Mouse (Mus musculus): Measurements from ENCODE around the gene Sox6.

The Sox6 gene

DNA sequence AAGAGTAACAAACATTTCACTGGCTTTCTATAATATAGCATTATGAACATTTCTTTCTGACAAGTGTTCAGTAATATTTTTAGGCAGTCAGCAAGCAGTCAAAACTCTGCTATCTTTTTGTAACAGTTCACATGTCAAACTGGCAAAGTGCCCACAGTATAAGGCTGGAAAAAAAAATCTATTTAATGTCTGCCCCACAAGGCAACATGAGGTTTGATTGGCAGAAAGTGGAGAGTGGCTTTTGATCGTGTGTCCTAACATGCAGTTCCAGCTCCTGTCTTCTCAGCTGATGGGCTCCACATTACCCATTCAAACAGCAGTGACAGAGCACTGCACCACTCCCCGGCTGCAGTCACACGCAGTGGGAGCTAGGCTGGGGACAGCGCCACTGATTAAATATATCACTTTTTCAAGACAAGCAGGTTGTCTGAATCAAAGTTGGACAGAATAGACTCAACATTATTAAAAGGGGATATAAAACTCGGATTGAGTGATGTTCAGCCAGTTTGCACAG is 286.4 kb downstream of the Sox6 start:
- DNase-seq (ENCODE audit: low spot score in 2 of 2): no peak

DNA sequence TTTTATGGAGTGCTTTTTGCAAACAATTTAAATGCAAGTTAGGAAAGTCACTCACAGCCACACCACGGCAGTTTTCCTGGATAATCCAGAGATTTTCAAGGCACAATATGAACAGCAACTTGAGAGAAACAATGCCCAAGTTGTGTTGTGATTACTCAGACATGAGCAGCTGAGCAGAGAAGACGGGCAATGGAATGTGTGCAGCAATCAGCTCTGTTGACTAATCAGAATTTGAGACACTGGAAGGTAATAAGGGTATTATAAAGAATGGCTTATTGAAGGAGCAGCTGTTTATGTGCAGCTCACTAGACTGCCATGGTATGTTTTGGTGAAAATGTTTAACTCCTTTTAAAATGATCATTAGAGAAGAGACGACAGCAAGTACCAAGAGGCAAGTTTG is 287.5 kb downstream of the Sox6 start:
- no peak for DNase-seq (ENCODE audit: low spot score in 2 of 2)

DNA sequence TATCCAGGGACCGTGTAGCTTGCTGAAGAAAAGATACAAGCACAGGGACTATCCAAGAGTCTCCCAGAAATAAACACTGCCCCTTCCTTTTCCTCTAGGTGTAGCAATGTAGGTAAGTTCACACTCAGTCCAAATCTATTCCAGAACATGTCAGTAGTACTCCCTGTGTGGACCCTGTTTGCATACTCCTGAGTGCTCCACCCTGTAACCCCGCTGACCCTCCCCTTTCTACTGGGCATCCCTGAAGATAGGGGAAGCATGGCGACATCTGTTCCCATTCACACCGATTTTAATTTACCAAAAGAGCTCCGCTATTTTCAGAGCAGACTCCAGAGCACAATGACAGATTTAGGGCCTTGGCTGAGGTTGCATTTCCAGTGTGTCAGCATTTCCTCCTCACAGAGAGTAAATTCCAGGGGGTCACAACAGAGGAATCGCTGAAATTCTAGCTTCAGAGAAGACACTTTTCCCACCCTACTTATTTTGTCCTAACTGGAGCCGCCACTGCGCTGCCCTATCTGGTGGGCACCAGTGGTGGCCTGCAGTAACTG is 288.2 kb downstream of the Sox6 start:
- DNase-seq (ENCODE audit: low spot score in 2 of 2): no peak

DNA sequence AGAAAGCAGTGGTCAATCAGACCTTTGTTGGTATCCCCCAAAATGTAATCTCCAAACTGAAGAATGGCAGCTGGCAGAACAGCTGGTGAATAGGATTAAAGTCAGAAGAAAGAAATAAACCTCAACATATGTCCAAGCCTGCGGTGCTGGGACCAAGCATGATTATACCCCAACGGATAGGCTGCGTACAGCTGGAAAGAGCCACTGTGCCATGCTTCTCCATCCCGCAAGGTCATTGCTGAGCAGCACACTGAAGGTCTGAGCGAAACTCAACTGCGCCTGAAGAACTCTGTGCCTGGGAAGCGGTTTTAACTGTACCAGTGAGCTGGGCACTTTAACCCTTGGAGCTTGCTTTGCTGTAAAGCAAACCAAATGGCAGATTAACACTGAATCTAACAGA is 291.1 kb downstream of the Sox6 start:
- DNase-seq (ENCODE audit: low spot score in 2 of 2): no peak

DNA sequence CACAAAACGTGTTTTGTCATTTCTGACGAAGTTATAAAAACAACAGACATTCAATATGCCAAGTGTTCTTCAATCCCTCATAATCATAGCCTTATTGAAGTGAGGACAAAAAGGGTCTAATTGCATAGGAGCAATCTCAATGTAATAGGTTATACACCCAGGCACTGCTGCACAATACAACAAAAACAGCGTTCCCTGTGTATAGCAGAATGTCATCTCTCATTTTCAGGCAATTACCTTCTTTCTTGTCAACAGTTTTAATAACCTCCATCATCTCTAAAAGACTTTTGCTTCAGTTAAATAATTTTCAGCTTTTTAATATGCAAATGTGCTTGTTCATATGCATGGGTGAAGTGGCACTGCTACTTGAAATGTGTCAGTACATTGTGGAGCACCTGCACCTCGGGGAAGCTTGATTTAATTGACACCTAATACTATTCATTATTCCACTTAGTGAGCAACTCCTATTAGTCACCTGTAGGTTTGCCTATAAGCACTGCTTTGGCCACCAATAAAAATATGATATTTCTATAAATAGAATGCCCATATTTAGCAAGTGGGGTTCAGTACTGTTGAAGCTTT is 292.8 kb downstream of the Sox6 start:
- DNase-seq (ENCODE audit: low spot score in 2 of 2): no peak

DNA sequence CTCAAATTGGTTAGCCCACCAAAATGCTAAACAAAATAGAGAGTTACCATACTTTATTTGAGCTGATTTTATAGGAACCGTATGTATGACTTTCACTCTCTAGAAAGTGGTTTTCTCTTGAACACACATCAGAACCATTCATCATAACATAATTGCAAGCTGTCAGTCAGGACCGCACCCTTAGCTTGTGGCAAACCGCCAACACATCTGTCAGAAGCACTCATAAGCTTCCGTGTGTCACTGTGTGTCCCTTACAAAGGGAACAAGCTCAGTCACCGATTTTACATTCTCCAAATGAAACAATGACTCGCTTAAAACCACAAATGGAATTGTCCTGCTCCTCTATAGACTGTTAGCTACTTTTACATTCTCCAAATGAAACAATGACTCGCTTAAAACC is 304.5 kb downstream of the Sox6 start:
- no peak for DNase-seq (ENCODE audit: low spot score in 2 of 2)

DNA sequence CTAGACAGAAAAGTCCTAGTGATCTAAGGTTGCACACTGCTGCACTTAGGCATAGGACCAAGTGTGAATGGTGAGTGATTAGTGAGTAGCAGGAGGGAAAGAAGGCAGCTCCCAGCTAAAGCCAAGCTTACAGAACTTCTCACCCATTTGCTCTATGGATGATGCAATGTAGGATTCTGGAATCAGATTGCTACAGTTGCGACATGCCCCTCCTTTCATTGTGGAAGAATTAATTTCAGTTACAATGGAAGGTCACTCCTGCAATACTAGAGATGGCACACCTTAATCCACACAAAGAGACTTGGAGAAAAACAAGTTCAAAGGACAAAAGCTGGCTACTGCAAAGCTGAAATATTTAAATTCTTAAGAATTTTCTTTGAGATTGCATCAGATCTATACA is 305.8 kb downstream of the Sox6 start:
- no peak for DNase-seq (ENCODE audit: low spot score in 2 of 2)

DNA sequence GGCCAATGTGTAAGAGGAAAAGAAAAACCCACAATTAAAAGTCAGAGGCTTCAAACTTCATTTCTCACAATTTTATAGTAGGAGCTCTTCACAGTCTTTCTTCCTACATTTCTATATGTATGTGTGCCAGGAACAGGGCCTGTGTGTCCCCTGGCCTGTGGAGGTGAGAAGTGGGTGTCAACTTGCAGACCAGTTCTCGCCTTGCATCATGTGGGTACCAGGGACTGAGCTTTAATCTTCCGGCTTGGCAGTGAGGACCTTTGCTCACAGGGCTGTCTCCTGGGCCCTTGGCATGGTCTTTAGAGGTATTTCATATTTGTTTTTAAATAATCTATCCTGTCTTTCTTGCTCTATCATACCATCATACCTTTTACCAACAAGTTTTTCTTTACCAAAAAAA is 311.8 kb downstream of the Sox6 start:
- no peak for DNase-seq (ENCODE audit: low spot score in 2 of 2)

DNA sequence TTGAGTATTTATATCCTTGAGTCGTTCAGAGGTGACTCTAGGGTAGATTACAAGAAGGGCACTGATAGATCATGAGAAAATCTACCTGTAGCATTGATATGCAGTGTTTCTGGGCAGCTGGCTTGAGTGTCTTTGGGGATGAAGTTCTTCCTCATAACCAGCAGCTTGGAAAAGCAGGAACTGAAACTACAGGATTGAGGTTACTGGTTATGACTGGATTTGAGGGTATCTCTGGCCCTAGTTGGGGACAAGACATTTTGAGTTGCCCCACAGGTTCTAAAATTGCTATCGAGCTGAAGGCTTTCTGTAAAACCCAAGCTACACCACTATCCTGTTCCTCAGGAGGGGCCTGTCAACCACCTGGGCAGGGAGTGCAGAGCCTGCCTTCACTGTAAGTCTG is 314.2 kb downstream of the Sox6 start:
- DNase-seq (ENCODE audit: low spot score in 2 of 2): no peak

DNA sequence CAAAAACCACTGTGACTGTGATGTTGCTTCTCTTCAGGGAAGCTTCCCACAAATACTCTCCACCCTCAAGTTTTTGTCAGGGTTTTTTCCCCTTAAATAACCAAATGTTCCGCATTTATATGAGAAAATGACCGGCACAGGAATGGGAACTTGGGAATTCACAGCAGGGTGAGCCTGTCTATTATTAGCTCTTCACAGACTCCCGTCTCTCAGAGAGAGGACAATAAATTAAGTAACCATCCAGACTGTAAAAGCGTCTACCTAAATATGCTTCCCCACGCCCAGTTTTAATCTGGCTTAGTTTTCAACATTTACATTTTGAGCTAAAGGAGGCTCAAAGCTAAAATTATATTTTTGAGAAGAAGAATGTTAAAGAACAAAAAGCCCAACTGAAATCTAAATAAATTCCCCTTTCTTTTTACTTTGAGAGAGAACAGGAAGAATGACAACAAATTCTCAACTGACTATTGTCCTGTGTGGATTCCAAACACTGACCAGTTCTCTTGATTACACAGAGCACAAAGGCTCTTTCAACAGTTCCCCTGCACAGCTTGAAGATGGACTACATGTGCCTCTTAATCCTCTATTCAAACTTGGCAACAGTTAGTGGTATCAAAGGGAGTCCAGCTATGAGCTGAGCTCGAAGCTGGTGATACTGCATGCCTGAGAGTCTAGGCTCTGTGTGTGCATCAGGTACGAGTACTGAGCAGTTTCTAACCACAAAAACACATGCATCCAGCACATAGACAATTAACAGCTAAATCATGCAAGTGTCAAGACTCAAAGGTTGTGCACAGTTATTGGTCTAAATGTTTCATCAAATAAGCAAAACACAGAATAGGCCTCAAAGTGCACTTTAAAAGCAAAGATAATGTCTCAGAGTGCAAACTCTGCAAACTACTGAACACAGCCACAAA is 316.7 kb downstream of the Sox6 start:
- DNase-seq (ENCODE audit: low spot score in 2 of 2): no peak

DNA sequence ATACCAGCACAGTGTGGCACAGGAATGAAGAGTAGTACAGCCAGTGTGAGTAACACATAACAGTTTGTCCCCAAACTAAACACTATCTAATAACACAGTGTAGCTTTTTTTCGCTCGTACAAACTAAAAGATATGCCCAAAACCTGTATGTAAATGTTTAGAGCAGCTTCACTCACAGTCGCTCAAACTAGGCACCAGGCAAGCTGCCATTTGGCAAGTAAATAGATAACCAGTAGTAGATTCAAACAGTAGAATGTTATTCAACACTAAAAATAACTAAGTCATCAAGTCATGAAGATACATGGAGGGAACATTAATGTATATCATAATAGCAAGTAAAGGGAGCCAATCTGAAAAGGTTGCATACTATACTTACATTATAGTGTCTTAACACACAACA is 318.8 kb downstream of the Sox6 start:
- DNase-seq (ENCODE audit: low spot score in 2 of 2): no peak

DNA sequence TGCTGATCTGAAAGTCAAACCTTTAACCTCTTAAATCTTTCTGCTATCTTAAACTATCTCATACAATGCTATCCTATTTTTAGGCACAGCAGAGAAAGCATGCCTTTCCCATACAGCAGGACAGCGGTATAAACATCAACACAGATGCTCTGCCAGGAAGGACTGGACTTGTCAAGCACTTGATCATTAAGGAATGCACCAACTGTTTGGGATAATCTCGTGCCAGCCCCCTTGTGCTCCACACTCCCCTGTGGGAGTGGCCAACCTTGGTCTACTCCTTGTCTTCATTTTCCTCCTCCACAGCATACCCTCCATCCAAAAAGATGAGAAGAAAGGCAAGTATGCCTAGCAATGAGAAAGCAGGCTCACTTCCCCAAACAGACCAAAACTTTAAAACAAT is 332.5 kb downstream of the Sox6 start:
- no peak for DNase-seq (ENCODE audit: low spot score in 2 of 2)

DNA sequence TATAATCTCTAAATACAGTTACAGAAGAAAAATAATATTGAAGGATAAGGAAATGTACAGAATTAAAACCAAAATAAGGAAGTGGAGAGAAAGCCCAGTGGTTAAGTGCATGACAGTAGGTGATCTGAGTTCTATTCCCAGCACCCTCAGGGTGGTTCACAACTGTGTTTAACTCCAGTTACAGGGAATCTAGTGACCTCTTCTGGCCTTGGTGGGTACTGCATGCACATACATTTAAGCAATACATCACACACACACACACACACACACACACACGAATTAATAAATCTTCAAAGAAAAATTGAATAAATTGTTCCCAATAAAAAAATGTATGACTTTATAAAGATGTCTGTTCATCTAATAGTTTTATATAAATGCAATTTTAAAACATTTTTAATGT is 340.5 kb downstream of the Sox6 start:
- DNase-seq (ENCODE audit: low spot score in 2 of 2): no peak

DNA sequence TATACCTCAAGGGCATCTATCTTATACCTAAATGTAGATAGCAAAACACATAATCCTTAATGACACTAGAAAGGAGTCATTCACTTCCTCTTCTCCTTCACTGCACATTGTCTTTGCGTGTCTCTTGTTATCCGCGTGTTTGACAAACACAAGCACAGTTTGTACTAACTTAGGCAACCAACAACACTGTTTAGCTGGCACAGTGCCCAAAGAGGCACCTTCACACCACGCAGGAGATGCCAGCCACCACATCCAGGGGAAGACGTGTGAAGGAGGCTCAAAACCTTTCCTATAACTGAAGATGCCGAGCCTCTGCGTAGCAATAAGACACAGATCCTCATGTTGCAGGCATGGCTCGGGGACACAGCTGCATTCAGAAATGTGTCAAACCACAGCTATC is 345.4 kb downstream of the Sox6 start:
- no peak for DNase-seq (ENCODE audit: low spot score in 2 of 2)

DNA sequence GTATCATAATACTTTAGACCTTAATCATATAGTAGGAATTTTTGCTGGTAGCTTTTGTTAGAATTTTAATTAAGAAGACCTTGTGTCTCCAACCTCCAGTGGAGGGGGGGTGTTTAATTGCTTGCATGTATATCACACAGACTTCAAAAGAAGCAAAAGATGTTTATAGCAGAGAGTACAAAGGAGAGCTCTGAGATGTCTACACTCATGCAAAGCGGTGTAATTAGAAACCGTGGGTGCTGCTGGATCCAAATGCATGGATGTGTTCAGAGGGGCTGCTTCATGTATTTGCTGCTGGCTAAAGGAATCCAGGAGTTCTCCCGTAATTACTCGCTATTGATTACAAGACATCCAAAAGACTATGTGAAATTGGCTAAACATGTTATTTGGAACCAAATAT is 347.5 kb downstream of the Sox6 start:
- no peak for DNase-seq (ENCODE audit: low spot score in 2 of 2)

DNA sequence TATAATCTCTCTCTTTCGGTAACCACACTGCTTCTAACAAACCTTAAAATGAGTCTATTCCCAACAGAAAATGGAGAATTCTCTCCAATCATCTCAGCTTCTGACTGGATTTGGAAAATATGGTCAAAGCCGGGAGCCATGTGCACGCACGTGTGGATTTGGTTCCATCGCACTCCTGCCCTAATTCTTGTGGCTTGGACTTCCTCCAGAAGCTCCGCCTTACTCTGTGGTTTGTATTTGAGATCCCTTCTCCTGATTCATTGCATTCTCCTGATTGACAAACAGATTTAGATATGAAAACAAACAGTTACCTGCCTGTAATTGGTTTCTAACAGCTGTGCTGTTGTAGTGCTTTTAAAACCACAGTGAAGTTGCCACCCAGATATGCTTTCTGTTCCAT is 351.9 kb downstream of the Sox6 start:
- DNase-seq (ENCODE audit: low spot score in 2 of 2): no peak

DNA sequence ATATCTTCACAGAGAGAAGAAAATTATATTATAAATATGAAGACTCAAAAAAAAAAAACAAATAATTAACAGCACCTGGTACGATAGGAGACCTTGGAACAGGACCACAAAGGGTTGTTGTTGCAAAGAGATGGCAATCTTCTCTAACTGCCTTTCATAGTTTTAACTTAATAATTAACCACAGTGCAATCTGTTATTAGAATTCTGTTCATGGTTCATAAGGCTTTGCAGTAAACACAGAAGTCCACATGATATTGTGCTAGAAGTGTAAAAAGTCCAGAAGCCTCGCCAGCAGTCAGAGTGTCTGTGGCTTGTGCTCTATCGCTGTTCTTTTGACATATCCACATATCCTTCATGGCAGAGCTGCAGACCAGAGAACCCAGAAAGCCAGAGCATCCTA is 354.5 kb downstream of the Sox6 start:
- no peak for DNase-seq (ENCODE audit: low spot score in 2 of 2)

DNA sequence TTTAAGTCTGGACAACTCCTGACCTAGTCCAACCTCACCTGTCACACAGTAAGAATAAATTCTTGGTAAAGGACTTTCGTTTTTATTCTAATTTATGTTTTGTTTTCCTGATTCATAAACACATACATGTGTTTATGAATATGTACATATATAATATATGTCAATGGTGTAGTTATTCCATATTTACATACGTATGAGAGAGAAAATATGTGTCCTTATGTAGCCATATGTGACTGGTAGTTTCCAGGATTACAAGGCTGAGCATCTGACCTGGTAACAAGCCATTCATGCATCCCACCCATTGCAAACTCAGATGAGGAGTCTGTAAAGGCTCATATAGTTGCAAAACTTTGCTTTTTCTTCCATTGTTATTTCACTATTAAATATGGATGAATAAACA is 366.8 kb downstream of the Sox6 start:
- DNase-seq (ENCODE audit: low spot score in 2 of 2): no peak

DNA sequence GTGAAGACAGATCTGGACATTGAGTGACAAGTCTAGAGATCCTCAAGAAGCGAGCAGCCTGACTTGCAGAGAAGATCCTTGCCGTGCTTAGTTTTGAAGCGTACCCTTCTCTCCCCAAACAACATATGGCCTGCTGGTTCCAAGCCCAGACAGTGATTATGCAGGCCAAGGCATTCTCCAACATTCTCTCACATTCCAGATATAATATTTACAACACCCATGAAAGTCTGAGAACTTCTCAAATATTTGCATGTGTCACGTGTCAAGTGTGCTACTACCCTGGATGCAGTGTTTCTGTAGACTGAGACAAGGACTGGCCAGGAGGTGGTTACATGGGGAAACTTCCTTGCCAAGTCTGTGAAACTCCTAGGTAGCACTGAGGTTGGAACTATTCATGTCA is 367.3 kb downstream of the Sox6 start:
- no peak for DNase-seq (ENCODE audit: low spot score in 2 of 2)

DNA sequence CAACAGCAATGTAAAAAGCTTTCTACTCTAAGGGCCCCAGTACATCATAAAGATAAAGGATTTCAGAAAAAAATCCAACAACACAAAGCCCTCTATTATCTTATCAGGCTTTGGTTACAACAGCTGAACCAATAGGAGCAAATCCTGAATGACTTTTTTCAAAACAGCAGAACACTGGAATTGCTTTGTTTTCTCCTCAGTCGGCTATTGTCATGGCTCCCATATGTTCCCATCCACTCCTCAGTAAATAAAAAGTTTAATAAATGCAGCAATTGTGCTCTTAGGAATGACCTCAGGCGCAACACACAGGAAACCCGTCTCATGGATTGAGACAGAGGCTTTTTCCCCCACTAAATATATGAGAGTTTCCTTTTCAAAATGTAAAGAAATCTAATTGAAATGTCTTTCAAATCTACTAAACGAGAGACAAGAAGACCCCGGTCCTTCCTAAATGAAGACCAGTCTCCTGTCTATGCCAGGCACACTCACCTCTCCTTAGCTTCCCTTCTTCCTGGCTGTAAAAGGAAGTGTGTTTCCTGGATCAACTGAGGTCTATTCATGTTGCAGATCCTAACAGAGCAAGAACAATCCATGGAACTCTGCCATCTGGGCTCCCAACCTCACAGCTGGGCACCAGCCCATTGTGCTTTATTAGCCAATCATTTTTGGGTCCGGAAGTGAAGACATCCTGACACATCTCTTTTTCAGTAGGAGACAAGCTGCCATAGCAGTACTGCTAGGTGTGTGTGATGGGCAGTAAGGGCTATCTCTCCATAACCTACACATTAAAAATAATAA is 369.2 kb downstream of the Sox6 start:
- DNase-seq (ENCODE audit: low spot score in 2 of 2): no peak

DNA sequence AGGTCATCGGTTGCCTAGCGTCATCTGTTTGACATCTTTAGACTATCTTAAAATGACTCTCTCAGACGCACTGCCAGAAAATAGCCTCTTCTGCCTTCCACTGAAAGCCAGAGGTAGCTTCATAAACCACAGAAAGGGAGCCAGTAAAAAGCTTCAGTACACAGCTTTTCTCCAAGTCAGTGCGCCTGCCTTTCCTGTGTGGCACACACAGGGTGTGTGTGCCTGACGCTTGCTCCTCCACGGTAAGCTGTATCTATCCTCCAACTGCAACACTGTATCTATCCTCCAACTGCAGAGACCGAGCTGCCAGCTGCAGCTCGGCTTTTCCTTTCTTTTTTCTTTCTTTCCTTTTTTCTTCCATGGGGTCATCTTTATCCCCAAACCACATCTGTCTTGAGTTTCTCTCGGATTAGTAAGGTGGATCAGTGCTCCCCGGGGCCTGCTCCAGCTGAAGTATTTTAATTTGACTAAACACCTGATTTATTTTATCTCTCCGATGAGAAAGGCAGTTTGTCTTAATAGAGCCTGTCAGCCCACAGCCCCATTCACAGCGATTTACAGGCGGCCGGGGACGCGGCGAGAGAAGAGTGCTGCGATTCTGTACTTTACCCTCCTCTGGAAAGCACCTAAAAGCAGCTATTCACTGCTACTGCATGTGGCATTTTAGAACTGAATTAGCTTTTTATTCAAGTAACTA is 371.8 kb downstream of the Sox6 start:
- no peak for DNase-seq (ENCODE audit: low spot score in 2 of 2)

DNA sequence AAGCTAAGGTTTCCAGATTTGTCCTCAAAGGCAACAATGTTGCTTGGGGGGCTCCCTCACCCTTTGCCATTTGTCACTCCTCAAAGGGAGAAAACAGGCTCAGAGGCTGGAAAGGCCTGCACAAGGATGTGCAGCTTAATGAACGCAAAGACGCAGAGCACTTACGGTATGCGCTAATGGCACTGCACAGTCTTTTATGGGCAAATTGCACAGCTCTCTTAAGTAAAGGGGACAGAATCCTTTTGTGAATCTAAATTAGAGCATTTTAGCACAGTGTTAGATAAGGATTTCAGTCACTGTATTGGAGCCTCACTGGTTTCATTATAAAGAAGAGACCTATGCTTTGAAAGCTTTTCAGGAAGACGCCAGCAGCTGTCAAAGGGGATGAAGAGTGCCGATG is 375.2 kb downstream of the Sox6 start:
- no peak for DNase-seq (ENCODE audit: low spot score in 2 of 2)

Data from cerebellum, postnatal 4 days (tissue).